Mouse (Mus musculus): Measurements from ENCODE around the gene Opcml.

The Opcml gene

GRCm38 (mm10) chr9:27790725-27791638 is at the start of gene Opcml:
Gene Opcml (plus strand): TSS chr9:27790775.
- no peak for DNase-seq

- DNase-seq, result no peak
Observed at GRCm38 (mm10) chr9:27758709-27759108, 31.9 kb upstream of the Opcml start.

- no peak for DNase-seq
Observed at GRCm38 (mm10) chr9:27761196-27761595, 29.4 kb upstream of the Opcml start.

- DNase-seq, result no peak
Observed at GRCm38 (mm10) chr9:27766446-27766845, 24.1 kb upstream of the Opcml start.

- DNase-seq, result no peak
Observed at GRCm38 (mm10) chr9:27767196-27767900, 23.2 kb upstream of the Opcml start.

GRCm38 (mm10) chr9:27768788-27769187 is 21.8 kb upstream of the Opcml start:
- no peak for DNase-seq

- no peak for DNase-seq
Observed at GRCm38 (mm10) chr9:27781291-27781993, 9.1 kb upstream of the Opcml start.

- DNase-seq, result no peak
Observed at GRCm38 (mm10) chr9:27781994-27782337, 8.6 kb upstream of the Opcml start.

GRCm38 (mm10) chr9:27791639-27791966 is 1.0 kb downstream of the Opcml start:
- DNase-seq, result no peak

GRCm38 (mm10) chr9:27792226-27792625 is 1.7 kb downstream of the Opcml start:
- no peak for DNase-seq

- no peak for DNase-seq
Observed at GRCm38 (mm10) chr9:27792994-27793393, 2.4 kb downstream of the Opcml start.

- no peak for DNase-seq
Observed at GRCm38 (mm10) chr9:27796535-27796934, 6.0 kb downstream of the Opcml start.

- no peak for DNase-seq
Observed at GRCm38 (mm10) chr9:27800992-27801391, 10.4 kb downstream of the Opcml start.

GRCm38 (mm10) chr9:27801807-27802206 is 11.2 kb downstream of the Opcml start:
- no peak for DNase-seq

GRCm38 (mm10) chr9:27802379-27802778 is 11.8 kb downstream of the Opcml start:
- DNase-seq, result no peak

- no peak for DNase-seq
Observed at GRCm38 (mm10) chr9:27804461-27804860, 13.9 kb downstream of the Opcml start.

GRCm38 (mm10) chr9:27809741-27810140 is 19.2 kb downstream of the Opcml start:
- no peak for DNase-seq

GRCm38 (mm10) chr9:27813207-27813790 is 22.7 kb downstream of the Opcml start:
- no peak for DNase-seq

- DNase-seq, result no peak
Observed at GRCm38 (mm10) chr9:27814161-27814560, 23.6 kb downstream of the Opcml start.

GRCm38 (mm10) chr9:27821197-27821596 is 30.6 kb downstream of the Opcml start:
- DNase-seq, result no peak

- DNase-seq, result no peak
Observed at GRCm38 (mm10) chr9:27822681-27823080, 32.1 kb downstream of the Opcml start.

GRCm38 (mm10) chr9:27824424-27824823 is 33.8 kb downstream of the Opcml start:
- DNase-seq, result no peak

GRCm38 (mm10) chr9:27830519-27830918 is 39.9 kb downstream of the Opcml start:
- DNase-seq, result no peak
